Mouse (Mus musculus) intestine, embryonic 14.5 days (tissue): Measurements from ENCODE around the gene Islr. TPM values are rescaled to one million over a fixed set of nuclear protein-coding genes. Genes with fewer than 3 reads are reported as not detected.
"Not testable (repeated sequence)": the region's sequence is repeated elsewhere in the genome, so short reads cannot be mapped to it uniquely, and the experiment has no call there.

ENCODE experiments used
- ATAC-seq: fragments of 200-750 bp; cut with Nextera tagmentation; replicated peaks from 2 replicates; pipeline ENCODE4 v1.8.0; 2017; ENCODE audit warnings: low read depth, moderate number of reproducible peaks, moderate TSS enrichment, moderate library complexity; ENCODE audit not compliant: low FRiP score, low TSS enrichment
- DNase-seq: peaks from one replicate; pipeline ENCODE4 v3.0.0-alpha.2; 2018; ENCODE audit warnings: low spot score
- H3K27ac ChIP-seq: fragments of 300-500 bp; sonication (generic); 2 replicates; pipeline ENCODE4 v1.5.1; 2014; ENCODE audit warnings: low read depth, mild to moderate bottlenecking, control low read depth
- H3K27me3 ChIP-seq: fragments of 300-500 bp; sonication (generic); replicated peaks from 2 replicates; pipeline ENCODE4 v1.6.1; 2014; ENCODE audit warnings: low read length, control low read depth; ENCODE audit not compliant: control insufficient read depth, insufficient read depth
- H3K36me3 ChIP-seq: fragments of 300-500 bp; sonication (generic); 2 replicates; pipeline ENCODE4 v1.6.1; 2014; ENCODE audit warnings: low read length, control low read depth; ENCODE audit not compliant: control insufficient read depth, insufficient read depth
- H3K4me1 ChIP-seq: fragments of 300-500 bp; sonication (generic); replicated peaks from 2 replicates; pipeline ENCODE4 v1.6.1; 2014; ENCODE audit warnings: low read length, control low read depth, mixed read lengths; ENCODE audit not compliant: control insufficient read depth, insufficient read depth
- H3K4me2 ChIP-seq: fragments of 300-500 bp; sonication (generic); 2 replicates; pipeline ENCODE4 v1.6.1; 2014; ENCODE audit warnings: low read length
- H3K4me3 ChIP-seq: fragments of 300-500 bp; sonication (generic); 2 replicates; pipeline ENCODE4 v1.5.1; 2014; ENCODE audit warnings: low read depth, low read length, control low read depth, mixed read lengths
- H3K9ac ChIP-seq: fragments of 300-500 bp; sonication (generic); 2 replicates; pipeline ENCODE4 v1.6.1; 2014; ENCODE audit warnings: mild to moderate bottlenecking, low read length
- H3K9me3 ChIP-seq: fragments of 300-500 bp; sonication (generic); 2 replicates; pipeline ENCODE4 v1.6.1; 2016; ENCODE audit warnings: low read length, control low read depth; ENCODE audit not compliant: control insufficient read depth
- WGBS: fragments of 180-500 bp; shearing (Covaris S2); extraction: QIAGEN DNeasy Blood & Tissue Kit; methylation state at CpG from one replicate; pipeline ENCODE4 v1.1.7; 2014; 5-methylcytosine and 5-hydroxymethylcytosine counted together
- polyA plus RNA-seq: library from polyadenylated mRNA; unstranded; fragments of >200 nt; fragmentation: Nextera tagmentation; extraction: Ambion mirVana; gene quantifications from 2 replicates; pipeline ENCODE4 v1.2.1, GENCODE M21; 2014

The Islr gene
- polyA plus RNA-seq = 65.5 and 71.3 TPM in 2 replicates

- DNase-seq = peak; percentile 86
- Histone ChIP-seq H3K36me3 (no peaks in the 10 kb centered on the region), H3K4me2 (peak within 1 kb of the TSS; percentile 55), H3K9ac (peak within 1 kb of the TSS; percentile 34; the same call in 1 of the 2 replicates), H3K4me3 (peak within 1 kb of the TSS; percentile 31), H3K4me1 (peaks cover 2% of the 10 kb centered on the region; the same call in 1 of the 2 replicates), H3K9me3 (no peaks in the 10 kb centered on the region), H3K27me3 (peaks cover 56% of the 10 kb centered on the region), H3K27ac (no peak within 1 kb of the TSS)
- ATAC-seq = peak; percentile 81
- 3% methylated on average over 42 of the region's 42 CpGs for WGBS
These were observed at the start of gene Islr, which contains the start of gene Islr2 for GRCm38 (mm10) chr9:58203516-58204447. TSS of gene Islr (minus strand) at chr9:58204306. TSS of gene Islr2 (minus strand) at chr9:58204319.

DNA sequence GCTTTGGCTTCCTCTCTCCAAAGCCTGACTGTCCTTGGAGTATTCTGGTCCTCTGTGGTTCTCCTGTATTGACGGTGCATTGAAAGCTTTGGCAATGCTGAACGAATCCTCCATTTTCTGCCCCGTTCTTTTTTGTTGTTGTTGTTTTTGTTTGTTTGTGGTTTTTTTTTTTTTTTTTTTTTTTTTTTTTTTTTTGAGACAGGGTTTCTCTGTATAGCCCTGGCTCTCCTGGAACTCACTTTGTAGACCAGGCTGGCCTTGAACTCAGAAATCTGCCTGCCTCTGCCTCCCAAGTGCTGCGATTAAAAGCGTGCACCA is 49.7 kb upstream of the Islr start:
- not testable (repeated sequence) for H3K4me1 ChIP-seq, H3K9me3 ChIP-seq, H3K27me3 ChIP-seq, DNase-seq, ATAC-seq
- Histone ChIP-seq H3K9ac (peak overlapping the region; percentile 73), H3K36me3 (peaks cover 20% of the 10 kb centered on the region; the same call in 1 of the 2 replicates), H3K4me2 (peak overlapping the region; percentile 58), H3K4me3 (peak overlapping the region; percentile 80), H3K27ac (peak overlapping the region; percentile 54; the same call in 1 of the 2 replicates)
- WGBS = 67% methylated on average over 5 of the region's 5 CpGs

- ATAC-seq = peak; percentile 93
These were observed 49.1 kb upstream of the Islr start, which contains the start of gene Stoml1 for GRCm38 (mm10) chr9:58253033-58253804. TSS of gene Stoml1 (plus strand) at chr9:58253164.

GRCm38 (mm10) chr9:58250730-58251129 is 46.6 kb upstream of the Islr start:
- 90% methylated on average over 1 of the region's 1 CpGs for WGBS
- H3K9me3 ChIP-seq, H3K27me3 ChIP-seq, H3K36me3 ChIP-seq, H3K4me3 ChIP-seq, DNase-seq, H3K4me2 ChIP-seq, ATAC-seq, H3K9ac ChIP-seq, H3K27ac ChIP-seq: not testable (repeated sequence)
- H3K4me1 ChIP-seq = peaks cover 29% of the 10 kb centered on the region

More at GRCm38 (mm10) chr9:58253033-58253804, 49.1 kb upstream of the Islr start, which contains the start of gene Stoml1:
- Histone ChIP-seq H3K4me1 (peaks cover 13% of the 10 kb centered on the region), H3K4me2 (peak within 1 kb of the TSS; percentile 58), H3K36me3 (peaks cover 17% of the 10 kb centered on the region; the same call in 1 of the 2 replicates), H3K9me3 (no peaks in the 10 kb centered on the region), H3K4me3 (peak within 1 kb of the TSS; percentile 80), H3K27ac (peak within 1 kb of the TSS; percentile 54; the same call in 1 of the 2 replicates), H3K9ac (peak within 1 kb of the TSS; percentile 73), H3K27me3 (no peaks in the 10 kb centered on the region)
- WGBS = under 1% methylated on average over 29 of the region's 31 CpGs
- DNase-seq = peak; percentile 99

DNA sequence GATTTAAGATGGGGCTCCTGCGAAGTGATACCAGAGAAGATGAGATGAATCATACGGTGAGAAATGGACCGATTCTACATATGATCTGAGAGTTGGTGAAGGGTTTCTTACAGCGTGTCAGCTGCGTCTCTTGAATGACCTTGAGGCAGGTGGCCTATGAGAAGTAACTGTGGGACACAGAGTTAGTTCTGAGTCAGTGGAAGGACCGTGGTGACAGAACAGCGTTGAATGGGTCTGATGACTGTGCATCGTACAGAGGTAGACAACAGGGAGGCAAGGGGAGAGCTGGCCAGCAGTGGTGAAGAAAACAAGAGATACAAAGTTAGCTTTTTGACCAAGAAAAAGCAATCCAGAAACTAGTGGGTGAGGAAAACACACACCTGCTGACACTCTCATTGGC is 46.2 kb upstream of the Islr start:
- Histone ChIP-seq H3K4me2 (peak overlapping the region; percentile 80), H3K27ac (peak overlapping the region; percentile 73), H3K27me3 (no peaks in the 10 kb centered on the region), H3K9ac (no peak overlapping the region), H3K9me3 (no peaks in the 10 kb centered on the region), H3K36me3 (peaks cover 3% of the 10 kb centered on the region; the same call in 1 of the 2 replicates), H3K4me1 (peaks cover 29% of the 10 kb centered on the region), H3K4me3 (no peak overlapping the region)
- 78% methylated on average over 8 of the region's 8 CpGs for WGBS
- ATAC-seq = no peak
- DNase-seq = no peak

DNA sequence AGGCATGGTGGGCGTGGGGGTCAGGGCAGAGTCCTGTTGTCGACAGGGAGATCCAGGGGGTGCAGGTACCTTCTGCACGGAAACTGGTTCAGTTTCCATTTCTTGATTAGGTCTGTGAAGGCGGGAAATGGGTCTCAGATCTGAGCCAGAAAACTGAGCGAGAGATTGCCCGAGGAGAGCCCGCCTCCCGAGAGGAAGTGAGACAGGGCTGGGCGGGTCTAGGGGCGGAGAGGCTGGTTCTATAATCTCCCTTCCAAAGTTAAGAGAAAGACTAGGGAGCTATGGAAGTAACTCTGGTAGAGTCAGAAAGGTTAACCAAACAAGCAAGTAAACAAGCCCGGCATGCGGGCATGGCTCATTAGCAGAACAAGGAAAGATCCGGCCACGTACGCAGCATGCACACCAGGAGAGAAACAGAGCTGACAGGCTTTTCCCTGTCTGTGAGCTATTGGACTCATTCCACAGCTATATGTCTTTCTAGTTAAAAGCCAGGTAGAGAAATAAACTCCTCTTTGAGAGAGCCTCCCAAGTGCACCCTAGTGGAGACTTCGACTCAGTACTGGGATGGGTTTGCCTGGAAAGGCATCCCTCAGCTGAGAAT is 45.6 kb upstream of the Islr start, which contains the start of gene Pml:
Pml (minus strand) TSS at position 195 of the 601 bp plus-strand sequence.
- Histone ChIP-seq H3K4me2 (peak within 1 kb of the TSS; percentile 80), H3K36me3 (peaks cover 3% of the 10 kb centered on the region; the same call in 1 of the 2 replicates), H3K4me3 (peak within 1 kb of the TSS; percentile 65), H3K27ac (peak within 1 kb of the TSS; percentile 73), H3K9ac (peak within 1 kb of the TSS; percentile 65), H3K4me1 (peaks cover 29% of the 10 kb centered on the region), H3K9me3 (no peaks in the 10 kb centered on the region), H3K27me3 (no peaks in the 10 kb centered on the region)
- peak; percentile 82 for DNase-seq
- WGBS = under 1% methylated on average over 16 of the region's 16 CpGs
- peak; percentile 53; the same call in 1 of the 2 replicates for ATAC-seq

- WGBS = 31% methylated on average over 7 of the region's 7 CpGs
- Histone ChIP-seq H3K4me1 (peaks cover 29% of the 10 kb centered on the region), H3K4me3 (peak overlapping the region; percentile 65), H3K9me3 (no peaks in the 10 kb centered on the region), H3K27ac (peak overlapping the region; percentile 73), H3K4me2 (peak overlapping the region; percentile 80), H3K27me3 (no peaks in the 10 kb centered on the region), H3K36me3 (peaks cover 3% of the 10 kb centered on the region; the same call in 1 of the 2 replicates), H3K9ac (peak overlapping the region; percentile 65)
- DNase-seq (no peak), ATAC-seq (no peak)
These were observed 44.8 kb upstream of the Islr start for GRCm38 (mm10) chr9:58248746-58249413.
